Mouse (Mus musculus): ENCODE measurements at regions not wholly inside any gene's neighbourhood (a gene's known extent, or its start where the extent isn't known, plus 50 kb on each side); places are given as distances from the start of the nearest gene placed in this dataset.

DNA sequence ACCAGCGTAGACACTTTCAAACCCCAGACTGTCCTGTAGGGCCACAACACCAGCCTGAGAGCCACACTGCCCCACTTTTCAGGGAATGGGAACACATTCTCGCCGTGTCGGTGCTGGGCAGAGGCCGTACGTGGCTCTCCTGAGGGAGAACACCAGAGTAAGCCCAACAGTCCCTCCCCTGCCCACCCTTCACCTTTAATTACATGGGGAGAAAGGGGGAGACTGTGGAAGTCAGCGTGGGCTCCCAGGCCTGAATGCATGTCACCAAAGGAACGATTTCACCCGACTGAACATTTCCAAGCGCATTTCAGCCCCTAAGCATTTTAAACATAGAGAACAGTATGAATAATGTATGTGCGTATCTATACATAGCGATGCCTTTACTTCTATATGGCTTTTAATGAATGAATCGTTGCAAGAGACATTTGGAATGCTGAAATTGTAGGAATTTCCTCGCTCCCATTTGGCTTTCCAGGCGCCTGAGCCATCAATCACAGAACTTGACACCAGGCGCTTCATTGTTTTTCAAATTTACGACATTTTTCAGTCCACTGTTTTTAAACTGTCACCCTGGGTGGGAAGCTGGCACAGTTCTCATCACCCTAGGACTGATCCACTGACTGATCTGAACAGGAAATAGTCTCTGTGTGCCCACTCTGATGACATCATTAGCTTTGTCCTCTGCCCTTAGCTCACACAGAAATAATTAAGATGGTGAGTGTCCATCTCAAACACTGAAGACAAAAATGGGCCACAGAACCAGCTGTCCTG lies 152.3 kb downstream of the Atp23 start:
- no peak for TF ChIP-seq GATA1 (IDR thresholded peaks at IDR 0.05; ENCODE audit: low read length)
- no peak for TF ChIP-seq TAL1 (IDR thresholded peaks at IDR 0.05; ENCODE audit: low read length)

Data from erythroblast, embryonic 14.5 days (primary cell).